Mouse (Mus musculus): ENCODE results near the gene Unc5b.
A peak's percentile ranks its signal among the peaks of the same experiment; 100 is the strongest.
"Not testable (repeated sequence)": the region's sequence is repeated elsewhere in the genome, so short reads cannot be mapped to it uniquely, and the experiment has no call there.

Gene Unc5b

DNA sequence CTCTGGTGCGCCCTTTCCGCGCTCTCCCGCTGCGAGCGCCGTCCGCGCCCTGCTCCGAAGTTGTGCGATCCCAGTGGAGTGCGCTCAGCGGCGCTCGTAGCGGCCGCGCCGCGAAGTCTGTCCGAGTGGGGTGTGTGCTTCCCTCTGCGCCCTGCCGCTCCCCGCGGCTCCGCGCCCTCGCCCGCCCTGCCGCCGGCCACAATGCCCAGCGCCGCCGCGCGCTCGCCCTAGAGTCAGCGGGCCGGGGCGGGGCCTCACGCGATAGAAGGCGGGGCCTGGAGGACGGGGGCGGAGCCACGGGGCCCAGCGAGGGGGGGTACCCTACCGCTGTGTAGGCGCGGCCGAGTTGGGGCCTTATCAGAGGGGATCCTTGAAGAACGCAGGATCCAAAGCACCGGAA, at the start of gene Unc5b:
TSS of gene Unc5b (minus strand) at position 203 of the 400 bp plus-strand sequence.
- DNase-seq (ENCODE audit: low spot score): peak; percentile 81

DNA sequence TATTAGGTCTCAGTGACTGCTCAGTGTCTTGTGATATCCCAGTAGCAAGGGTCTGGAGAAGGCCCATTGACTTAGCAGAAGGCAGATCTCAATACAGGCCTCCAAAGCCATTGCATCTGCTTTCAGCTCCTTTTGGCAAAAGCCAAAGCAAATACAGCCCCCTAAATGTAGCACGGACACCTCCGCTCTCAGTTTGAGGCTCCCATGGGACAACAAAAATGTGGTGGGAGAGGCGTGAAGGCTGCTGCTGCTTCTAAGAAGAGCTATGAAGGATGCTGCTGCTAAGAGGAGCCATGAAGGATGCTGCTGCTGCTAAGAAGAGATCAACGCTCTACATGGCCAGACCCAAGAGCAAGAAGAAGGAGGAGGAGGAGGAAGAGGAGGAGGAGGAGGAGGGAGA, 48.4 kb upstream of the Unc5b start:
- no peak for DNase-seq (ENCODE audit: low spot score)

DNA sequence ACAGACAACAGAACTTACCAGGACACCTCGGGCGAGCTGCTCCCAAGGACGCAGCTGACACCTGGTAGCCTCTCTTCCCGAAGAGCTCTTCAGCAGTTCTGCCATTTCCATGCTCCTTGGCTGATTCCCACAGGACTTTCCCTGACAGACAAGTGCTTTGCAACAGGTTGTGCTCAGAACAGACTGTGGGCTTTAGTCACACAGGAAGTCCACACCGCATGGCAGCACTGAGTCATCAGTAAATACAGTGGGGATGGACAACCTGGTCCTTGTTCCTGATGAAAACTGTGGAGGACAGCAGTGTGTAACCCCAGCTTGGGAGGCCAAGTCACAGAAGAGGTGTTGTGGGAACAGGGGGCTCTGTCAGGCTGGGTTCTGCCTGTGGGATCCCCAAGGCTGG, 45.7 kb upstream of the Unc5b start:
- no peak for DNase-seq (ENCODE audit: low spot score)

DNA sequence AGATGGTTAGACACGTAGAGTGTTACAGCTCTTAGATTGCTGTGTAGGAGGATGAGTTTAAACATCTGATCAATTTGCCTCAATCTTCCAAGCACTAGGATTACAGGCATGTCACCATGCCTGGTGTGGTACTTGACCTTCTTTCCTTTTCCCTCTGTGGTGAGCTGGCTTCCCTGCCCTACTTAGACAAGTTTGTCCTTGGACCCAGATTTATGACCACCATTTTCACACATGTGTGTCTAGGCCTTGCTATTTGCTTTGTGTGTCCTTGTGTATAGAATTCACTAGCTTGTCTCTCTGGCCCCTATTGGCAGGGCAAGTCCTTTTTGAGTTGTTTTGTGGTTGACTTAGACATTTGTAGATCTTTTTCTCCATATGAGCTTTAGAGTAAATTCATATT, 43.6 kb upstream of the Unc5b start:
- no peak for DNase-seq (ENCODE audit: low spot score)

DNA sequence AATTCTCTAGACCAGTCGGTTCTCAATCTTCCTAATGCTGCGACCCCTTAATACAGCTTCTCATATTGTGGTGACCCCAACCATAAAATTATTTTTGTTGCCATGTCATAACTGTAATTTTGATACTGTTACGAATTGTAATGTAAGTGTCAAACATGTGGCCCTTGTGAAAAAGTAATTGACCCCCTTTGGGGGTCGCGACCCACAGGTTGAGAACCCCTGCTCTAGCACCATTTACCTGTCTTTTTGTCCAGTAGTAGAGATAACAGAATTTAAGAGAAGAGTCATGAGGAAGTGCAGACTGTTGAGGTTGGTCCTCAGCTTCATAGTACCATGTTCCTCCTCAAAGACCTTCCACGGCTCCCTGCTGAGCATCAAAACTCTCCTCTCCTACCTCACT, 31.9 kb upstream of the Unc5b start:
- DNase-seq (ENCODE audit: low spot score): no peak

DNA sequence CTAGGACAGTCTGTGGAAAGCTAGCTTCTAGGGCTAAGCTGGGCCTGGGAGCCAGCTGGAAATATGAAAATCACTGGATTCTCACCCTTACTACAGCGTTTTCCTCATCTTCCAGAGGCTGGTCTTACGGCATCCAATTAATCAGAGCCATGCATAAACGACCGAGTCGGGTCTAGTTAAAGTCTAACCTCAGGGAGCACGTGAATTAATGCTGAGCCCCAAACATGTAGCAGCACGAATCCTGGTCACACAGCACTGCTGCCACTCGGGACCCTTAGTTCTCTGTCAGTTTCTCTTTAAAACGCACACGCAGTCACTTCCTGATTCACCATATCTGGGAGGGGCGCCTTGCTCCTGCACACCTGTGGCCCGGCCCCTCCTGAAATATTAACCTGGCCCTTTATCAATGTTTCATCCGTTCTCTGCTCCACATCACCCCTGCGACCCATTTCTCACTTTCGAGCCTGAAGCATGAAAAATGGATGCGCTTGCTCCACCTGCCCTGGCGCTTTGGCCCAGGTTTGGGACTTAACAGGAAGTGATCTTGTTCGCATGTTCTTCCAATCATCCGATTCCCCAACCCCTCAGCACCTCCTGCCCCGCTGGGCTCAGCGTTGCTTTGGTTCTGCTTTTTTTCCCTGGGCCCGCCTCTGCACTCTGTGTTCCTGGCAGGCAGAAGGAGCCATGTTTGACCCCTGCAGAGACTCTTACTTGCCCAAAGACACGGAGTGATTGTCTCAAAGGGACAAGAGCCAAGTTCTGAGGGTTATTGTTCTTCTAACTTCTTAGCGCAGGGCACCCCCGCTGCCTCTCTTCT, 31.3 kb upstream of the Unc5b start:
- no peak for DNase-seq (ENCODE audit: low spot score)

DNA sequence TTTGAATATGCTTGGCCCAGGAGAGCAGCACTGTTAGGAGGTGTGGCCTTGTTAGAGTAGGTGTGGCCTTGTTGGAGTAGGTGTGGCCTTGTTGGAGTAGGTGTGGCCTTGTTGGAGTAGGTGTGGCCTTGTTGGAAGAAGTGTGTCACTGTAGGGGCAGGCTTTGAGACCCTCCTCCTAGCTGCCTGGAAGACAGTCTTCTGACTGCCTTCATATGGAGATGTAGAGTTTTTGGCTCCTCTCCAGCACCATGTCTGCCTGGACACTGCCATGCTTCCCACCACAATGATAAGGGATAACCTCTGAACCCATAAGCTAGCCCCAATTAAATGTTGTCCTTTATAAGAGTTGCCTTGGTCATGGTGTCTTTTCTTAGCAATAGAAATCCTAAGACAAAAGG, 13.9 kb upstream of the Unc5b start:
- not testable (repeated sequence) for DNase-seq (ENCODE audit: low spot score)

DNA sequence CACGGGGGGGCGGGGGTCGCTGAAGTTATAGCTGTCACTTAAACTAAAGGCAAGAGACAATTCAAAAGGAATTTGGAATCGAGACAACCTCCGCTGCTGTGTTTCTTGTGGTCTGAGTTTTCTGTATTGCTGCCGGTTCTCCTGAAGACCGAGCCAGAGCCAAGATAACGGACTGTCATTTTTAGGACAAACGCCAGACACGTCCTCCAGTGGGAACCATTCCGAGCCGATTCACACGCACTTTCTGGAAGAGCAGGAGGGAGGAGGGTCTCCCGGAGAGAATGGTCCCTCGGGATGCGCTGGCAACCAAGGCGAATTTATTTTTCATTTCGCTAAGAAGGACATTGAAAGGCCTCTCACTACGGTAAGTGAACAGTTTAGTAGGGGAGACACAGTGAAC, 7.4 kb upstream of the Unc5b start:
- no peak for DNase-seq (ENCODE audit: low spot score)

DNA sequence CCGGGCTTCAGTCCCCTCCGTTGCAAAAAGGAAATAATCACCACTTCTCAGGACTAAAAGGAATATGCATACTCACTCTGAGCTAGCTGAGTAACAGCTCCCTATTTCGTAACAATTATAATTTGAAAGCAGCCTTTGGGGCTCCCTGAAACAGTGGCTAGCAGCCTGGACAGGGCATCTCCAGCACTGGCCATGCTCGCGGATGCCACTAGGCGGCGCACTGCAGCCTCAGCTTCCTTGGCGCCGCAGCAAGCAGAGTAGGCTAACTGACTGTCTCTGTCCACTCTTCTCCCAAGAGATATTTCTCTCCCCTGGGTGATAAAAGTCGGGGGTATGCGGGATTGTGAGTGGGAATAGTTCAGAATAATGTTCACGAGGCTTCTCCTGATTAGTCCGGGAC, 3.6 kb upstream of the Unc5b start:
- DNase-seq (ENCODE audit: low spot score): no peak

DNA sequence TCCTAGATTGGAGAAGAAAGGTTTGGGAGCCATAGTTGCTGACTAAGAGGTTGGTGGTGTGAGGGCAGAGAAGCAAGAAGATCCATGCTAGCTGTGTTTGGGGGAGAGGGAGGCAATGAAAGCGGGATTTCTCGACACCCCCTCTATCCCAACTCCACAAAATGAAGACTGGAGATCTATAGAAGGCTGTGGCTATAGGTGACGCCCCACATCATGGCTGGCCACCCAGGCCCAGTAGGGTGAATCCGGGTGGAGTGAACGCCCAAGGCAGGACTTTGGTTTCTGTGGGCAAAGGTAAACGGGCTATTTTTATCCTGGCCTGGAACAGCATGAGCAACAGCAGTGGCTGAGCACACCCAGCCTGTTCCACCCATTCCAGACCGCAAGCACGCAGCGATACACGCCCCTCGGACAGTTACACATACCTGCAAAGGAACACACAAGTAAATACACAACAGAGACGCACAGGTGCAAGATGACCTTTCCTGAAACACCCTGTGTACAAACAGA, 1.3 kb upstream of the Unc5b start:
- no peak for DNase-seq (ENCODE audit: low spot score)

DNA sequence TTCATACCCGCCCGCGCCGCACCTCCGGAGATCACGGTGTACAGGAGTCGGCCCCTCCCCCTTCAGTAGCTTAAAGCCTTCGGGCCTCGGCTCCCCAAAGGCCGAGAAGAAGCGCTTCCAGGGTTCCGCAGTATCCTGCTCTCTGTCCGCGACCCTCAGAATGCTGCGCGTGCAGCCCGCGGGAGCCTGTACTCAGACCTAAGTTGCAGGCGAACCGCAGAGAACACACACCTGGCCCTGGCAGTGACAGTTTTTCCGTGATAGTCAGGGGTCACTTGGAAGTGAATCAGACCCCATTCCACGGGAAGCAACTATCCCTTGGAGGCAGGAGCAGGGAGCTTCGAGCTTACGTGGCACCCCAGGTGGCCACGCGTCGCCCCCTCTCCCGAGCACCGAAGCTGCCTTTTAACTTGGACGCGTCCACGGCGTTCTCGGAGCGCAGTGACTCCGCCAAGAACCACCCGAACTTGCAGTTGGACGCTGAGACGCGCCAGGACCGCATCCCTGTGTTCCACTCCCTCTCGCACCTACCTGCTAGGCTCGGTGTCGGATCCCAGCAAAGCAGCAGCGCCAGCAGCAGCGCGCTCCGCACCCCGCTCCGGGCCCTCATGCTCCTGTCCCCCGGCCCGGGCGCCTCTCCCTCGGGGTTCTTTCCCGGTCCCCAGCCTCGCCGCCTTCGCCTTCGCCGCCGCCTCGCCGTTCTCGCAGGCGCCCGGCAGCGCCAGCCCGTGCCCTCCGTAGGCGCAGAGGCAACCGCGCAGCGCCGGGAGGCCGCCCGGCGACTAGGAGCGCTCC, 628 bp downstream of the Unc5b start:
- no peak for DNase-seq (ENCODE audit: low spot score)

DNA sequence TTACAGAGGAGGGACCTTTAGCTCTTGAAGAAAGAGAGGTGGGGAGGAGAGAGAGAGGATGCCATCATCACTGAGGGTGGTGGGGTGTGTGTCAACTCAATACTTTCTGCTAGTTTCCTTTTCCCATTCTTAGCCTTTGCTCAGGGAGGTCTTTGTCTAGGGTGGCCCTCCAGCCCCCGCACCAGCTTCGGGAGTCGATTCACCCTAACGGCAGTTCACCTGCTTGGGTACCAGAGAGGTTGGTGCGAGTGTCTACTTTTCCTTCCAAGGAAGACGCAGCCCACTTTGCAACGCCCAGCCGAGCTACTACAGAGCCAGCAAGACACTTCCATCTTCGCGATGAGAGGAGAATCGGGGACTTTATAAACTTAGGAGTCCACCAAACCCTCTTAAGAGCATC, 1.4 kb downstream of the Unc5b start:
- DNase-seq (ENCODE audit: low spot score): no peak

DNA sequence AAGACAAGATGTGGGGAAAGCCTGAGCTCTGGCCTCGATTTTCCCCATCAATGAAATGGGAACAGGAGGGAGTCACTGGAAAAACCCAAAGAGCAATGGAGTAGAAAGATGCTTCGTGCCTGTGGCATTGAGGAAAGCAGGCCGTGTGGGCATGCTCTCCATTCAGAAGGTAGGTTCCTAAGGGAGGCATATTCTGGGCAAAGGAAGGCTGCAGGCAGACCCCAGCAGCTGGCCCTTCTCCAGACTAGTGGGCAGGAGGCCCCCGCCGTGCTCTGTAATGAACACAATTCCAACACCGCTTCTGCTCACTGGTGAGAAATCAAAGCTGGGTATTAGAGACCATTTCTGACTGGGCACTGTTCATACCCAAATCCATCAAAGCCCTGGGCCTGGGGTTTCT, 2.3 kb downstream of the Unc5b start:
- no peak for DNase-seq (ENCODE audit: low spot score)

DNA sequence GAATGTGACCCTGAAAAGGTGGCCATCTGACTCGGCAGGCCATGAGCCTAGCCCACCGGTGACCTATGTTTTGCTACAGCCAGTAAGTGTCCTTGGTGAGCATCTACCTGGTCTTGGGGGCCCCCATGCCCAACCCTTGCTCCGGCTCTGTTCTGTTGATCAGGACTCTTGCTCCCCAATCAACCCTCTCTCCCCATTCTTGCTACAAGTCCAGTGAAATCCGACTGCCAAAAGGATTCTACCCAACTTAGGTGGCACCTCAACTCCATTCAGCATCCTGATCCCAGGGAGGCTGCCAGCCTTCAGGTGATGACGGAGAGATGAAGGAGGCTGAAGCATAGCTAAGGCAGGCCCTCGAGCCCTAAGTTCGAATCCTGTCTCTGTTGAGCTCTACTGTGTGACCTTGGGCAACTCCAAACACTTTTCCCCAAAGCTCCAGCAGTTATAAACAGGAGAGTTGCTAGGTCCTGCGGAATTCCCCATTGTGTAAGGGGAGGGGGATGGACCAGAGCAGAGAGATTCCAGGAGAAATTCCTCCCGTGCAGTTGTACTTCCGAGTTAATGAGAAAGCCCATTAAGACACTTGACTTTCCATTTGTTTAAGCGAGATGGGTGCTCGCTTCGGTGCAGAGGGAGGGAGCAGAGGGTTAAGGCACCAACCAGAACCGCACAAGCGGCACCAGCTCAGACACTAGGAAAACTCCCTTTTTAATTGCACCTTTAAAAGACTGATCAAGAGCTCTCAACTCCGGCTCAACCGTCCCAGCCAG, 3.3 kb downstream of the Unc5b start:
- DNase-seq (ENCODE audit: low spot score): no peak

DNA sequence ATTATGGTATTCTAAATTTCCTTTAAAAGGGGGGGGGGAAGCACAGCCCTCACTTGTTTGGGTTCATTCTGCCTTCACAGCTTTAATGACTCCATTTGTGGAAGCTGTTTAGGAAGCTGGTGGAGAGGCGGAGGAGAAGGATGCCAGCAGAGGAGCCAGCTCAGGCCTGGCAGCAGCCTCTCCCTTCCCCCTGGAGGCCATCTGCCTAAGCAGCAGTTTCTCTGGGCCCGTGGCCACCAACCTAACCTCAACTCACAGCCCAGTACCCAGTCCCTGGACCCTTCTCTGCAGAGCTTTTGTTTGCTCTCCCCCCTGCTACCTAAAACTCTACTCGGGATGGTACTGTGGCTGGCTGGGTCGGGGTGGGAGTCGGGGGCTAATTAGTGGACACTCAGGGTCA, 4.1 kb downstream of the Unc5b start:
- no peak for DNase-seq (ENCODE audit: low spot score)

DNA sequence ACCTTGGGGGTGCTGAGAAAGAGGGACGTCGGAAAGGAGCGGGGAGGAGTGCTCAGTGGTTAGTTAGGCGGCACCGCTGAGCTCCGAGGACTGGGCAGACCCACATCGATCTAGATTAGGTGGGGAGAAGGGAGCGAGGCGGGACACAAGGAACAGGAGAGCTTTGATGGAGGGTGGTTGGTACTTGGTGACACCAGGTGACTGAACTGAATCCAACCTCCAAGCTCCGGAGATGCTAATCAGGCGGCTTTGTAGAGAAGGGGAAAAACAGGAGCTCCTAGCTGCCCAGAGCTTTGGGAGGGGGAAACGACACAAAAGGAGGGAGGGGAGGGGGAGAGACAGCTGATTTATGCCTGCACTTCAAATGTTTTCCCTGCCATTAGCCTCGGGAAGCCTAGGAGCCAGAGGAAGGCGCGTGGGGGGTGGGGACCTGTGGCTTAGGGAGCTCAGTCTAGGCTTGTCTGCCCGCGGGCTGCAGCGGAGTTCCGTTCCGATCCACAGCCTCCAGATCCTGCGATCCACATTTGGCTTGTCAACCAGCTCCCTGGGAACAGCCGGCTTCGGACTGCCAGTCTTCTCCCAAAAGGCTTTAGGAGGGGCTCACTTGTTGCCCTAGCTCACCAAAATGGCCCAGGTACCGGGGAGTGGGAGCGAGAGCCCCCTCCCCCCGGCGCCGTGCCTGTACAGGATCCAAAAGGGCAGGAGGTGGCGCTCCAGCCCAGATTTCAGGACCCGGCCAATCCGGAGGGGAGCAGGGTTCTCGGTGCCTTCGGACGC, 4.7 kb downstream of the Unc5b start:
- DNase-seq (ENCODE audit: low spot score): no peak

DNA sequence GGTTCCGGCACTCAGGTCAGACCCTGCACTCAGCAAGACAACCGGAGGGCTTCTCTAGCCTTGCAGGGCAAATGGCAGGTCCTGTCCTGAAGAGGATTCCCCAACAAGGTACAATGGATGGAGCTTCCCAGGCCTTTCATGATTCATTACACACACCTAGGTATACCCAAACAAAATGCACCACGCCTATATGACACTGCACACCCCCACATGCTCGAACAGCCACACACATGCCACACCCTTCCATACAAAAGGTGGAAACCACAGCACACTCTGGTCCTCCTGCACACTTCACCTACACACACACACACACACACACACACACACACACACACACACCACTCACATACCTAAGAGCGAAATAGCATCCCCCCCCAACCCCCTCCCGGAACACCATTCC, 5.4 kb downstream of the Unc5b start:
- DNase-seq (ENCODE audit: low spot score): no peak

DNA sequence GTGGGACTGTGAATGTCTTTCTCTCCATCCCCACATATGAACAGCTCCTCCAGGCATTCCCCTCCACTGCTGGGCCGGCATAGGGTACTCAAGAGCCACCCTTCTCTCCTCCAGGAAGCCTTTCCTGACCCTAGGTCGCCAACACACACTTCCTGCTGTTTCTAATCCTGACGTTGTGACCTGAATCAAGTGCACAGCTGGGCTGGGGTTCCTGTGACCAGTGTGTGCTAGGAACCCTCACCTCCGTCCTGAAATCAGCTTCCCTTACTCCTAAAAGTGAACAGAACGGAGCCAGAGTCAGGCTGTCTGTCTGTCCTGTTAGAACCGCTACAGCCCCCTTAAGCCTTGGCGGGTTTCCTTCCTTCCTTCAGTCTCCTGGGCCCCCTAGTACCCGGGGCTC, 7.6 kb downstream of the Unc5b start:
- DNase-seq (ENCODE audit: low spot score): no peak

DNA sequence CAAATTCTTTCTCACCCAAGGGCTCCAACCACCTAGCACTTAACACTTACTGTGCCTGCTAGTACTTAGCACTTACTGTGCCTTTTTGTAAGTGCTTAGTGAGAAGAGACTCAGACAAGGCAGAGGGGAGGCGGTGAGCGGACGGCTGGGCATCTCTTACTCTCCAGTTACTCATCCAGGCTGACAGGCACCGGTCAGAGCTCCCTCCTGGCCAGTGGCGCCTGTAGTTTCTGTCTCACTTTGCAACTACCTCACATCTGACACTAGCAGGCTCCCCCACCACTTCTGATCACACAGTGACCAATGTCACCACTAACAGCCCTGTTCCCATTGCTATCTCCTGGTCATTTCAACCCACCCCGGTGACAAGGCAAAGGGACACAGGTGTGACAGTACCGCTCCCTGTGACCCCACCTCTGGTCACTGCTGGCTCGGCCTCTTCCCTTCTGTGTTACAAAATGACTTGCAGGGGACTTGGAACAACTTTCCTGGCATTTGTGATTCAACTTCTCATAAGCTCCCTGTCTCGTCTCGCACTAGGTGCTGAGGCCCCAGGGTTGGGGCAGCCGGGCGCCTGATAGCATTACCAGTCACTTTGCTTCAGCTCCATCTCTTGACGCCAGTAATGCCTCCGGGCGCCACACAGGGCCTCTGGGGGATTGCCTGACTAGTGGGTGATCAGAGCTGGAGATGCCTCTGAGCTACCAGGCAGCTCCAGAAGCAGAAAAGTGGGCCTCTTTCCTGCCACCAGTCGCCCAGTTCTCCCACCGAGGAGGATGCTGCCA, 8.5 kb downstream of the Unc5b start:
- no peak for DNase-seq (ENCODE audit: low spot score)

DNA sequence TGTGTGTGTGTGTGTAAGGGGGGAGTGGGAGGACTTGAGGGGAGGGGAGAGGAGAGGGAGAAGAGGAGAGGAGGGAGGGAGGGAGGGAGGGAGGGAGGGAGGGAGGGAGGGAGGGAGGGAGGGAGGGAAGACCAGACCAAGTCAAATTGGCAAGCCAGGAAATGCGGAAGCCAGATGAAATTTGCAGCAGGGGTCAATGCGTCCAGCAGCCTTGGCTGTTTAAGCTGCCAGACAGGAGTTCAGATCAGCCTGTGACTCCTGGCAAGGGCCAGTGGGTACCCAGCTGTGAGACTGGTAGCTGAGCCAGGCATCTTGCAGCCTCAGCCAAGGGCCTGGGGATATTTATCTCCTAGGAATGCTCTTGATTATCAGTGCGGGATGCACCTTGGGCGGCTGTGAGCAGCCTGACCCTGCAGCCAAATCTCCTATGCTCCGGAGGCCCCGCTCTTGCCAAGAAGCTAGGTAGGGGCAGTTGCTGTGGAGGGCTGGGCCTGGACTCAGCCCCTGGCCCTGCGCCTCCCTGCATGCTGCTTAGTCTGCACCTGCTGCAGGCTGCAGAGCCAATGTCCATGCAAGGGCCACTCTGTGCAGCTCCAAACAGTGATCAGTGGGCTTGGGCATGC, 9.5 kb downstream of the Unc5b start:
- no peak for DNase-seq (ENCODE audit: low spot score)

DNA sequence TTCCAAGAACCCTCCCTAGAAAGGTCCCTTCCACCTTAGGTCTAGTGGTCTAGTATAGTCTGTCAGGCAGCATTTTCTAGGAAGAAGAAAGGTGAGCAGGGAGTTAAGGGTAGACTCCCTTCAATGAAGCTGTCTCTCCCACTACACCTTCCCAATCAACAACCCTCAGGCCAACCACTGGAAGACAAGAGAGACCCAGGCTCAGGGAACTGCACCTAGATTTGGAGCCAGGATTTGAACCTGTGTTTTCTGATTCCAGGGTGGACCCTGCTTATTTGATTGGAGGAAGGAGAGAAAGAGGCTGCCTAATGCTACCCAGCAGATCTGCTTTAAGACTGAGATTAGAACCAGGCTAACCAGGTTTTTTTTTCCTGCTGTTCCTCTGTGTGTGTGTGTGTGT, 10.1 kb downstream of the Unc5b start:
- no peak for DNase-seq (ENCODE audit: low spot score)
